Mouse (Mus musculus) adrenal gland, postnatal 0 days (tissue): ENCODE results near the gene Serpina3j. TPM values are rescaled to one million over a fixed set of nuclear protein-coding genes. Genes with fewer than 3 reads are reported as not detected.

Experiments used
- polyA plus RNA-seq: library from polyadenylated mRNA; unstranded; fragments of >200 nt; fragmentation: Nextera tagmentation; extraction: Ambion mirVana; gene quantifications from 2 replicates; pipeline ENCODE4 v1.2.1, GENCODE M21; 2015

The Serpina3j gene
- not detected in 2 replicates for polyA plus RNA-seq

DNA sequence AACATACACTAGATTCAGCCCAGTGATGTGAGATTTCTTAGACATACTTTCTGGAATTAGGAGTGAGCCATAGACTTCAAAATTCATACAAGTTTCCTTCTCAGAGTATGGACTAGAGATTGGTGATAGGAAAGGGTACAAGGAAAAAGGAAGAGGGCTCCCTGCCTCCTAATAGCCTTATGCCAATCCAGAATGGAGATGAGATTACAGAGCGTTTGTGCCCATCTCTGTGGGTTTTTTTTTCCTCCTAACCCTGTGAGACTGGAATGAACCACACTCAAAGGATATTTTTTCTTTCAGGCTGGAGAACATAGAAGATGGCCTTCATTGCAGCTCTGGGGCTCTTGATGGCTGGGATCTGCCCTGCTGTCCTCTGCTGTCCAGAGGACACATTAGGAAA lies at the start of gene Serpina3j:
Serpina3j (plus strand) TSS at position 301 of the 400 bp plus-strand sequence.

DNA sequence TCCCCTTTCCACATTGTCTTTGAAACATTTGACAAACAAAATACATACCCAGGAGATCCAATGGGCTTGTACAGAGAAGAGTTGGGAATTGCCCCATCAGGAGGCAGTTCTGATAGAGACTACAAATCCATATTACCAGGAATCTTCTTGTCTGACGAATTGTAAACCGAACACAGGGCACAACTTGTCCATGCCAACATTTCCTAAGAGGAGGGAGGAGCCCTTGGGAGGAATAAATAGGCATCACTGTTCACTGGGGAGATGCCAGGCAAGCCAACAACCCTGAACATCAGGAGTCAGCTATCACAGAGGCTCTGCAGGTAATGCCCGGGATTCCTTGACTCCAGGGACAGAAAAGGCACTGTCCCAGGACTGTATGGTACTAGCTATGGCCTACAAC lies 23.9 kb downstream of the Serpina3j start, which contains the start of the genes Serpina3k and Serpina3m:
Serpina3k (plus strand) TSS at position 261 of the 400 bp plus-strand sequence.
Serpina3m (plus strand) TSS at position 261 of the 400 bp plus-strand sequence.

Other genes starting within 250 kb of the Serpina3j start
- gene Serpina5, start 213.4 kb upstream of the Serpina3j start, polyA plus RNA-seq = 0.08 and 0.23 TPM in 2 replicates
- not detected in 2 replicates for gene Serpina3a, start 201.8 kb upstream of the Serpina3j start, polyA plus RNA-seq
- gene Serpina3b, start 186.6 kb upstream of the Serpina3j start, polyA plus RNA-seq = not detected in 2 replicates
- gene Serpina3c, start 160.7 kb upstream of the Serpina3j start, polyA plus RNA-seq = 1.5 and 1.9 TPM in 2 replicates
- gene Serpina3f, start 100.0 kb upstream of the Serpina3j start, polyA plus RNA-seq = 0.24 and 0.61 TPM in 2 replicates
- 28.0 and 36.0 TPM in 2 replicates for gene Serpina3g, start 78.3 kb upstream of the Serpina3j start, polyA plus RNA-seq
- 0.40 and 0.87 TPM in 2 replicates for gene Serpina3i, start 51.4 kb upstream of the Serpina3j start, polyA plus RNA-seq
- gene Serpina3k, start 23.9 kb downstream of the Serpina3j start, polyA plus RNA-seq = 18.3 and 21.4 TPM in 2 replicates
- 10.4 and 13.1 TPM in 2 replicates for gene Serpina3m, start 23.9 kb downstream of the Serpina3j start, polyA plus RNA-seq
- 9.6 and 15.7 TPM in 2 replicates for gene Serpina3n, start 92.2 kb downstream of the Serpina3j start, polyA plus RNA-seq
- gene Gsc, start 158.8 kb downstream of the Serpina3j start, polyA plus RNA-seq = 0.14 TPM in 1 of 2 replicates, not detected in the other